10 mouse cellular contexts compared by ENCODE assay signal in genomic region chr11:113266706-113267105, GRCm38 (mm10).
A peak's percentile ranks its signal among the peaks of the same experiment; 100 is the strongest.
DNase-seq lines count a peak whose midpoint lies in the region; TF ChIP-seq lines count a peak whose summit lies in the region.
"Had no signal": no experiment of that assay in that cellular context is flagged by ENCODE, and none has a peak within 500 bp of the region (broad histone marks: within the 10 kb centered on the region; RNA-seq: fewer than 3 reads in every experiment).

No protein-coding gene starts in this region.

- peak; percentile 63 for DNase-seq in layer of hippocampus, adult 11-12 months (ENCODE audit: low spot score)
- DNase-seq in layer of hippocampus, adult 9-10 months (ENCODE audit: low spot score): no peak
- DNase-seq in CD4-positive helper T cell, adult 2 months (ENCODE audit: low read depth, low spot score): peak; percentile 21
- DNase-seq in brain, embryonic 14.5 days (ENCODE audit: low read depth): peak; percentile 92
- peak; percentile 72 to 78 for DNase-seq in layer of hippocampus, adult 2 months (ENCODE audit: low spot score in 2 of 2)
- DNase-seq in testis, postnatal 14 days (ENCODE audit: low spot score): no peak
- DNase-seq in adrenal gland, postnatal 25 days: no peak
- DNase-seq: gastrocnemius, postnatal 14 days; lung, postnatal 10 days had no signal

- TF ChIP-seq POLR2A in brain, embryonic 14.5 days (IDR thresholded peaks at IDR 0.05; ENCODE audit: borderline replicate concordance, extremely low read depth, insufficient read depth, insufficient read length, poor library complexity, severe bottlenecking): no peak

- H3K27ac ChIP-seq in layer of hippocampus, adult 2 months: peak overlapping the region; percentile 79
- H3K27ac ChIP-seq: embryonic facial prominence, embryonic 12.5 days had no signal

- H3K4me3 ChIP-seq in layer of hippocampus, adult 2 months: no peak overlapping the region
- H3K4me3 ChIP-seq: embryonic facial prominence, embryonic 12.5 days had no signal

- TF ChIP-seq CTCF in brain, embryonic 14.5 days (IDR thresholded peaks at IDR 0.05; ENCODE audit: borderline replicate concordance, extremely low read depth, insufficient read depth, insufficient read length): no peak
- no peak for TF ChIP-seq CTCF in layer of hippocampus, adult 2 months (conservative IDR thresholded peaks at IDR 0.05)

Comparison
In these comparisons a context has a peak if more than half of its experiments do, and no peak if none do; other contexts are left out.
1. DNase-seq: peak in layer of hippocampus, adult 11-12 months (single experiment), CD4-positive helper T cell, adult 2 months (single experiment), brain, embryonic 14.5 days (single experiment) and layer of hippocampus, adult 2 months (2 of 2); none in layer of hippocampus, adult 9-10 months (single experiment), testis, postnatal 14 days (single experiment) and adrenal gland, postnatal 25 days (single experiment).